ENCODE assay signal across 24 mouse cellular contexts in genomic region chr2:140185685-140186210, GRCm38 (mm10). TPM values are rescaled to one million over a fixed set of nuclear protein-coding genes. Genes with fewer than 3 reads are reported as not detected.
"Had no signal": no experiment of that assay in that cellular context is flagged by ENCODE, and none has a peak within 500 bp of the region (broad histone marks: within the 10 kb centered on the region; RNA-seq: fewer than 3 reads in every experiment).

No protein-coding gene starts in this region.

RNA-seq across cellular contexts. Expression of gene Gm17374, which starts 33.9 kb away (rescaled TPM):
- total RNA-seq: layer of hippocampus, adult 8-10 months; layer of hippocampus, postnatal 10 days; layer of hippocampus, postnatal 36 days; left cerebral cortex, adult 8-10 months; left cerebral cortex, postnatal 14 days; left cerebral cortex, postnatal 4 days; megakaryocyte progenitor cell, adult 5-6 weeks; megakaryocyte-erythroid progenitor cell, adult 5-6 weeks; monocyte, adult 5-6 weeks; neutrophil, adult 5-6 weeks had no signal
- polyA plus RNA-seq: kidney, embryonic 16.5 days; large intestine, adult 2 months; limb, embryonic 12.5 days; limb, embryonic 15.5 days; liver, embryonic 11.5 days; liver, embryonic 14.5 days; liver, postnatal 0 days; lung, embryonic 15.5 days; midbrain, embryonic 11.5 days; midbrain, embryonic 15.5 days; myocyte; neural tube, embryonic 13.5 days; stomach, embryonic 15.5 days; thymus, postnatal 0 days had no signal
